Mouse (Mus musculus) heart, adult 11 months (tissue): ENCODE results near the gene Cnr1.
A peak's percentile ranks its signal among the peaks of the same experiment; 100 is the strongest.

Source experiments
- DNase-seq: peaks from one replicate; pipeline ENCODE4 v3.0.0; 2022

Gene Cnr1

GRCm38 (mm10) chr4:33943936-33944335, 19.5 kb downstream of the Cnr1 start:
- DNase-seq = peak; percentile 80

GRCm38 (mm10) chr4:33945742-33946141, 21.3 kb downstream of the Cnr1 start:
- DNase-seq = peak; percentile 23

- DNase-seq = peak; percentile 7
Measured at GRCm38 (mm10) chr4:33947584-33947983, 23.2 kb downstream of the Cnr1 start.

GRCm38 (mm10) chr4:33957398-33957797, 33.0 kb downstream of the Cnr1 start:
- DNase-seq = peak; percentile 61

- peak; percentile 44 for DNase-seq
Measured at GRCm38 (mm10) chr4:33958515-33958914, 34.1 kb downstream of the Cnr1 start.

- DNase-seq = no peak
Measured at GRCm38 (mm10) chr4:33959841-33960240, 35.4 kb downstream of the Cnr1 start.

- no peak for DNase-seq
Measured at GRCm38 (mm10) chr4:33970726-33971125, 46.3 kb downstream of the Cnr1 start.

- no peak for DNase-seq
Measured at GRCm38 (mm10) chr4:33988466-33989089, 64.2 kb downstream of the Cnr1 start.

- no peak for DNase-seq
Measured at GRCm38 (mm10) chr4:33992687-33993086, 68.3 kb downstream of the Cnr1 start.

GRCm38 (mm10) chr4:33996382-33996781, 72.0 kb downstream of the Cnr1 start:
- DNase-seq = no peak
